Mouse (Mus musculus) activated CD4-positive, CD25-positive, alpha-beta regulatory T cell, adult 4 months (primary cell): ENCODE data around the gene Cmss1. TPM values are rescaled to one million over a fixed set of nuclear protein-coding genes. Genes with fewer than 3 reads are reported as not detected.

Source experiments
- ATAC-seq: one replicate; pipeline ENCODE4 v1.8.0; 2017
- polyA plus RNA-seq, 2 experiments: library from polyadenylated mRNA; unstranded; fragments of 100-300 nt; shearing (Covaris generic); gene quantifications; one replicate each; pipeline ENCODE4 v1.2.1; 2017

The Cmss1 gene
- polyA plus RNA-seq, 2 experiments from 2014 or later, result 25.5 to 33.1 TPM

- ATAC-seq, result peak; percentile 66
Measured at GRCm38 (mm10) chr16:57336770-57337423, 269.8 kb downstream of the Cmss1 start.

DNA sequence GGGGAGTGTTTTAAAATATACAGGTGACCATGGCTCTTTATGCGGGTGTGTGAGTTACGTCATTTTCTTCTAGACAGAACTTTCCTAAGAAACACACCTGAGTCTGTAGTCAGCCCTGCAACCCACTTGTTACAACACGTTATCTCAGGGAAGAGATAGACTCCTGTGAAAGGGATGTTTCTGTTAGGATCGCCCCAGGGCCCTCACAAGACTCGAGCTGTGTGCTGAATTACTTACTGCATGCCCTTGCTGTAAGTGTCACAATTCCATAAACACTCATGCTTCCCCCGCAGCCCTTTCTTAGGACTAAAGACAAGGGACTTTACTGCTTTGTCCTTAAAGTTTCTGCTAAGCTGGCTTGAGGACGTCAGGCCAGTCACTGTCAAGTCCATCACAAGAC, 274.4 kb downstream of the Cmss1 start:
- ATAC-seq, result no peak

DNA sequence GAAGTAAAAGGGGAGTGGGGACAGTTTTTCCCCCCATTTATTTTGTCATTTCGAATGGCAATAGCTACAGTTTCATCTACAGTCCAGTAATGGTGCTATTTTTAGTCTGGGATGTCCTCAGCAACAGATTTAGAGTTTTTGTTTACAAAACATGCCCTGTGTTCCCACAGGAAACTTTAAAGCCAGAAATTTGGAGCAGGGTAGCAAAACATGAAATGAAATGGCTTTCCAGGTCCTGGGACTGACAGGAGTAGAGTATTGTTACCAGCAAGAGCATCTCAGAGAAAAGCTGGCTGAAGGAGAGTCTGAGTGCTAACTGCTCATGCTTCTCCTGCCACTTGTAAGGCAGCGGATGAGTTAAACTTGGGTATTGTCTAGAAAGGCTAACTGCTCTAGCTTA, 276.6 kb downstream of the Cmss1 start:
- ATAC-seq, result no peak

DNA sequence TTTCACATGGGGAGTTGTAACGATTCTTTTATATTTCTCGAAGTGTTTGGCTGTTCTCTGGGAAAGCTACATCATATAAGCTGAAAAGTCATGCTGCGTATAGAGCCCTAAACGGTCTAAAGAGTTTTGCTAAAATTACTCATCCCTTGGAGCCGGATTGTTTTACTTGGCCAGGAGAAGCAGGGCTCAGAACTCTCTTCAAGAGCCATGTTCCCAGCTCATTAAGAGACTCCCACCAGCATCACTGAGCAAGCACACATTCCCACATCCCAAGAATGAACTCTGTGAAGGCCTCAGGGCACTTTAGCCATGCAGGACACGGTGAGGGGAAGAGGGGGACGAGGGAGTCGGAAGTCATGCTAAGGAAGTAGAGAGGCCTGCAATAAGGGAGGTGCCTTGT, 277.6 kb downstream of the Cmss1 start:
- no peak for ATAC-seq

- no peak for ATAC-seq
Measured at GRCm38 (mm10) chr16:57326996-57327395, 279.7 kb downstream of the Cmss1 start.

- peak; percentile 82 for ATAC-seq
Measured at GRCm38 (mm10) chr16:57319284-57320124, 287.2 kb downstream of the Cmss1 start.

GRCm38 (mm10) chr16:57318637-57319125, 288.0 kb downstream of the Cmss1 start:
- ATAC-seq, result no peak

DNA sequence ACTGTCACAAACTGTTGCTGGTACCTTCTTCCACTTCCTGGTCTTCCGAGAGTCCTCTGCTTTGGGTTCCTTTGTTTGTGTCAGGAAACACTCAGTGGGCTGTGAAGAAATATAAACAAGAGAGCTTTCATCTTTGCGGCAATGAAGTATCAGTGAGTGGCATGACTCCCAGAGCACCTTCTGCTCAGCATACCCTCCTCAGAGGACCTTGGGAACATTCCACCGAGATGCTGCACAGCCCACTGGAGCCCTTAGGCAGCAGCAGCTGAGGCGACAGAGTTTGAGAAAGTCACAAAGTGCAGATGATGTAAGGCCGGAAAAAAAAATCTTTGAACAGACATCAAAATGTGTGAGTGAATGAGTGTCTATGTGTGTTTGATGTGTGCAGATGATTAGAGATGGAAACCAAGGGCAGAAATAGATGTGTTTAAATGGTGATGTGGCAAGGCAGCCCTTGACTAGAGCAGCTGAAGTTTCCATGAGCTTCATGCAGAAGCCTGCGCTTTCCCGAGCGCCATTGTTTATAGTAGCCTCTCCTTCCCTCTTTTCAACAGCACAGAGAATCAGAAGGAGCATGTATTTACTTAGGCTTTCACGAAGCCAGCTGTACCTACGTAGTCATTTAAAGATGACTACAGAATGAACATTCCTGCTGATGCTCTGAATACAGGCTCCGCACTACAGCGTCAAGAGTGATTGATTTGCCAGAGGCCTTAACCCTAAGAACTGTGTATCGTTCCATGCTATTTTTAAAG, 288.6 kb downstream of the Cmss1 start:
- ATAC-seq, result peak; percentile 25

GRCm38 (mm10) chr16:57317127-57317526, 289.5 kb downstream of the Cmss1 start:
- no peak for ATAC-seq

GRCm38 (mm10) chr16:57315026-57315425, 291.6 kb downstream of the Cmss1 start:
- ATAC-seq, result no peak

GRCm38 (mm10) chr16:57314236-57314635, 292.4 kb downstream of the Cmss1 start:
- ATAC-seq, result no peak

DNA sequence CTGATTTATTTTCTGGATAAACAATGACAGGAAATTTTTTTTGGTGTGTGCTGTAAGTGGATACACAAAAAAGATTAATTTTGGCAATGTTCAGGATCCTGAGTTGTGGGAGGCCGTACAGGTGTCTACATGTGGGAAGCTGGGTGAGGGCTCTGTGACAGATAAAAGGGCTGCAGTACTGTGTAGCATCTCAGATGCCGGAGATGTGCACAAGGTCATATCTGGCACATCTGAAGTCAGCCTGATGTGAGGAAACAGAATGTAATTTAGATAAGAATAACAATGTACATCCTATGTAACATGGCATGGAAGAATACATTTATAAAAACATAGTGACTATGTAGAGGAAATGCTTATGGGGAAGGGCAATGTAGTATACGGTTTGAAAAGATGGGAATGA, 293.2 kb downstream of the Cmss1 start:
- ATAC-seq, result no peak

DNA sequence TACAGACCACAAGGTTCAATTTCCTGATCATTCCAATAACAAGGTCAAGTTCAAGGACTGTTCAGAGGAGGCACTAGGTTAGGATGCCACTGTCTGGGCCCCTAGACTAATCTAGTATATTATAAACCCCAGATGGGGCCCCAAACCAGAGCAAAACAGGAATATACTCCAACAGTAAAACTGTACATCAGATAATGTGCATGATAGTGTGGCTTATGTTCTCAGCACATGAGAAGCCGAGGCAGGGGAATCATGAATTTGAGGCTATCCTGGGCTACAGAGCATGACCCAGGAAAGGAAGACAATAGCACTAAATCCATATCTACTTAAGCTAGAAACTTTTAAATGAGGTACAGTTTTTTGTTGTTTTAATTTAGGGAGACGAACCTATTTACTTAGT, 294.5 kb downstream of the Cmss1 start:
- ATAC-seq, result no peak

GRCm38 (mm10) chr16:57305463-57305862, 301.2 kb downstream of the Cmss1 start:
- ATAC-seq, result no peak

DNA sequence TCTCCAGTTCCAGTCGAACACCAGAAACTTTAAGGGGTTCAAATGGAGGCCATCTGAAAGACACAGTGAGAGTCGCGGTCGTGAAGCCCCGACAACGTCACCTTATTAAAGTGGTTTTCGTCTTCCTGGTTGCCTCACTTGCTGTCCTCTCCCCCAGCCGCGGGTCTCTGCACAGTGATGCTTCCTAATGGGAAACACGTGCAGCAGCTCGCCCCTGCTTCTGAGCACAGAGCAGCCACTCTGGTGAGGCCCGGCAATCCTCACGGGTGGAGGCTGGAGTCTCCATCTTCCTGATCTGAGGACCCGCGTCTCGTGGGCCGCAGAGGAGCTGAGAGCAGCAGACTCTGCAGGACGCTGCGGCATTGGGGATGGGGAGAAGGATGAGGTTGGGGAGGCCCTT, 302.9 kb downstream of the Cmss1 start:
- no peak for ATAC-seq

- no peak for ATAC-seq
Measured at GRCm38 (mm10) chr16:57302792-57303698, 303.6 kb downstream of the Cmss1 start.

- peak; percentile 59 for ATAC-seq
Measured at GRCm38 (mm10) chr16:57301512-57302115, 305.1 kb downstream of the Cmss1 start.

GRCm38 (mm10) chr16:57295216-57295934, 311.3 kb downstream of the Cmss1 start:
- no peak for ATAC-seq

DNA sequence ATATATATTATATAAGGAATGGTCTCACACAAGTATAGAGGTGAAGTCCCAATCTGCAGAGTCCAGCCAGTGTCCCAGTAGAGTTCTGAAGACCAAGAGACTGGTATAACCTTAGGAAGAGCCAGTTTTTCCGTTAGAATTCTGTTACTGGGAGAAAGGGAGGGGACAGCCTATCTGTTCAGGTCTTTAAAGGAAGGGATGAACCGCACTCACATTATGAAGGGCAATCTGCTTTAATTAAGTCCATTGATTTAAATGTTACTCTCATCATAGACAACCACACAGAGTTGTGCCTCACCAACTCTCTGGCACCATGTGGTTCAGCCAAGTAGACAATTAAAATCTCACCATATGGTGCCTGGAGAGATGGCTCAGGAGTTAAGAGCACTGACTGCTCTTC, 313.9 kb downstream of the Cmss1 start, which contains the start of gene Tmem30c:
Gene Tmem30c, minus strand, starts transcription at position 101 of the 400 bp plus-strand sequence.
- no peak for ATAC-seq

DNA sequence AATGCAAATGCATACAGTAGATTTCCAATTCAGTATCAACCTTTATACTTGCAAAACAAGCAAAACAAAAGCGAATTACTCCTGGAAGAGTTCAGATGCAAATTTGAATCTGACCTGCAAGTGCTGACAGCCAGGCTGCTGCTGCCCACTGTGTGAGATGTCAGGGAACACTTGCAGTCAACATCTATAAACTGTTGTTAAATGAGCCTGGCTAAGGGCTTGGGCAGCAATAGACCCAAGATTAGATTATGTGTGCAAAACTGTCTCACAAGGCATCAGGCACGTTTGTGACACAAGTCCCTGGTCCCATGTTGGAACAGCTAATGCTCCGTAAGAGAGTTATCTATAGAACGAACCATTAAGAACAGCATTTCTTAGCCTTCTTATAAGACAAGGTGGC, 314.4 kb downstream of the Cmss1 start:
- no peak for ATAC-seq

- no peak for ATAC-seq
Measured at GRCm38 (mm10) chr16:57291696-57292095, 315.0 kb downstream of the Cmss1 start.
